Mouse (Mus musculus): ENCODE results near the gene Ferd3l. TPM values are rescaled to one million over a fixed set of nuclear protein-coding genes. Genes with fewer than 3 reads are reported as not detected.

Gene Ferd3l
- polyA plus RNA-seq, 1 experiment from 2014 or later, result not detected

DNA sequence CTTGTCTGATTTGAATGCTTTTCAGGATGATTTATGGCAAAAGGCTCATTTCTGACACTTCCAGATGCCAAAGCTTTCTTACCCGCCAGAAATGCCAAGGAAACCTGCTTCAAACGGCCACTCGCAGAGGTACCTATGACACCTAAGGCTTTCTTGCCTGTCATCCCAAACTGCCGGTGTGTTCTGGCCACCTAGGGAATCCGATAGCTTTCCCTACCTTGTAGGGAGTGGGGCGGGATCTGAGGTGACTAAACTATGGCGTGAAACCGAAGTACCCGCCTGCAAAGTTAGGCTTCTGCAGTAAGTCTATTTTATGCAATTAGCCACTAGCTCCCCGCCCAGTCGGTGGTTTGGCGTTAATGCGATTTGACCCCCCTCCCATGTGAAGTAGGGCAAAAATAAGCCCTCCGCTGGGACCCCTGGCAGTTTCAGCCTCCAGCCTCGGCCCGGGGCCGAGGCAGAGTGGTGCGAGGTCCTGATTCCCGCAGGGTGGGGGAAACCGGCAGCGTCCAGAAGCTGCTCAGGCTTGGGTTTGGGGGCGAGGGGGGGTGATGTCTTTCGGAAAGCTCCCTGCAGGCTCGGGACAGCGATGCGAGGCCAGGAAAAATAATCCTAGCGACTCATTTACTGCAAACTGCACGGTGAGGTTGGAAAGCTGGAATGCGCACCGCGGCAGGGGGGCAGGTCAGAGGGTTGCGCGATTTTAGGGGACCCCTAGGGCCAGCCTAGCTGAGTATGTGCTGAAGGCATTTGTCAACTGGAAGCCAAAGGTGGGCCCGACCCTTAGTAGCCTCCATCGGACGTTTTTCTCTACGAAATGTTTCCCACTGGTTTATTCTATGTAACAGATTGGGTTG lies 40.0 kb downstream of the Ferd3l start:
- H3K4me1 ChIP-seq (ENCODE audit: control insufficient read depth, insufficient read depth, low read length), result peaks cover 34% of the 10 kb centered on the region
- peak overlapping the region; percentile 78 for H3K4me2 ChIP-seq (ENCODE audit: low read depth, low read length)
- peak overlapping the region; percentile 72 for H3K9ac ChIP-seq (ENCODE audit: low read depth, low read length)
- no peaks in the 10 kb centered on the region for H3K9me3 ChIP-seq (ENCODE audit: control insufficient read depth, low read length)
- 2% methylated on average over 36 of the region's 37 CpGs for WGBS
- H3K27me3 ChIP-seq (replicated peaks; ENCODE audit: control insufficient read depth, insufficient read depth, low read length), result peaks cover 12% of the 10 kb centered on the region
- H3K27ac ChIP-seq (replicated peaks; ENCODE audit: low read depth, low read length), result peak overlapping the region; percentile 95
- ATAC-seq (ENCODE audit: low read depth) (no peak), DNase-seq (ENCODE audit: low spot score) (no peak)
- peak overlapping the region; percentile 38 for H3K4me3 ChIP-seq (ENCODE audit: low read depth, low read length)
- no peaks in the 10 kb centered on the region for H3K36me3 ChIP-seq (ENCODE audit: control insufficient read depth, insufficient read depth, low read length)

DNA sequence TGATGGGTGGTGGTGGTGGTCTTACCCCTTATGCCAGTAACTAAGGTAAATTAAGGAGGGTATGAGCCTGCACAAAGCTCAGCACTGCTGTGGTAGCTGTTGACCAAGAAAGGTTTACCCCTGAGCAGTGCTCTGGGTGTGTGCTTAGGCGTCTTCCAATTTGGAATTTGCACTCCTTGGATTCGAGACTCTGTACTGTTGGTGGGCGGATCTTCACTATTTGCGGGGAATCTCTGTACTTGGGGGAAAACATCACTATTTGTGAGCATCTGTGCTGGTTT lies 40.6 kb downstream of the Ferd3l start:
- Histone ChIP-seq H3K4me2 (ENCODE audit: low read depth, low read length) (peak overlapping the region; percentile 78), H3K36me3 (ENCODE audit: control insufficient read depth, insufficient read depth, low read length) (no peaks in the 10 kb centered on the region), H3K9ac (ENCODE audit: low read depth, low read length) (peak overlapping the region; percentile 72), H3K4me3 (ENCODE audit: low read depth, low read length) (peak overlapping the region; percentile 38), H3K27ac (replicated peaks; ENCODE audit: low read depth, low read length) (peak overlapping the region; percentile 95), H3K4me1 (ENCODE audit: control insufficient read depth, insufficient read depth, low read length) (peaks cover 35% of the 10 kb centered on the region), H3K9me3 (ENCODE audit: control insufficient read depth, low read length) (no peaks in the 10 kb centered on the region), H3K27me3 (replicated peaks; ENCODE audit: control insufficient read depth, insufficient read depth, low read length) (peaks cover 12% of the 10 kb centered on the region)
- WGBS, result 23% methylated on average over 4 of the region's 4 CpGs
- no peak for DNase-seq (ENCODE audit: low spot score)
- no peak for ATAC-seq (ENCODE audit: low read depth)

Other genes starting within 250 kb of the Ferd3l start
- 39.1 and 41.1 TPM in 2 replicates for gene Twist1, start 29.2 kb downstream of the Ferd3l start, polyA plus RNA-seq (2014; fragmentation: Nextera tagmentation; extraction: Ambion mirVana)

Data from embryonic facial prominence, embryonic 14.5 days (tissue).